Mouse (Mus musculus) CH12.LX (cell line): ENCODE data around the gene Col6a6.

ENCODE experiments used
- CTCF ChIP-seq, 2 experiments: IDR thresholded peaks in 1 of 2; conservative IDR thresholded peaks in 1 of 2; 2 replicates each; pipeline ENCODE4 v1.5.1; 2011 to 2012; ENCODE audit warnings: low read depth in 2 of 2, low read length in 2 of 2, improper control_type of control experiment in 1 of 2, inconsistent platforms in 1 of 2, mild to moderate bottlenecking in 1 of 2, moderate library complexity in 1 of 2
- EP300 ChIP-seq: IDR thresholded peaks from 2 replicates; pipeline ENCODE4 v1.6.1; 2011; ENCODE audit warnings: low read length, improper control_type of control experiment
- HCFC1 ChIP-seq: IDR thresholded peaks from 2 replicates; pipeline ENCODE4 v1.6.1; 2012; ENCODE audit warnings: low read depth, mild to moderate bottlenecking, inconsistent platforms, low read length, improper control_type of control experiment
- JUND ChIP-seq: conservative IDR thresholded peaks from 2 replicates; pipeline ENCODE4 v1.6.1; 2011; ENCODE audit warnings: low read depth, low read length, improper control_type of control experiment
- MAX ChIP-seq: IDR thresholded peaks from 2 replicates; pipeline ENCODE4 v1.6.1; 2011; ENCODE audit warnings: low read length, improper control_type of control experiment
- MEF2A ChIP-seq: IDR thresholded peaks from 2 replicates; pipeline ENCODE4 v1.6.1; 2014; ENCODE audit warnings: low read depth, mild to moderate bottlenecking, inconsistent platforms, low read length, improper control_type of control experiment, borderline replicate concordance
- MYC ChIP-seq: IDR thresholded peaks from 2 replicates; pipeline ENCODE4 v1.6.1; 2011; ENCODE audit warnings: low read depth, mild to moderate bottlenecking, improper control_type of control experiment, low read length
- UBTF ChIP-seq: IDR thresholded peaks from 2 replicates; pipeline ENCODE4 v1.6.1; 2012; ENCODE audit warnings: low read depth, mild to moderate bottlenecking, inconsistent platforms, low read length, improper control_type of control experiment, moderate library complexity
- ZC3H11A ChIP-seq: IDR thresholded peaks from 2 replicates; pipeline ENCODE4 v1.6.1; 2012; ENCODE audit warnings: low read depth, mild to moderate bottlenecking, inconsistent platforms, low read length, improper control_type of control experiment

DNA sequence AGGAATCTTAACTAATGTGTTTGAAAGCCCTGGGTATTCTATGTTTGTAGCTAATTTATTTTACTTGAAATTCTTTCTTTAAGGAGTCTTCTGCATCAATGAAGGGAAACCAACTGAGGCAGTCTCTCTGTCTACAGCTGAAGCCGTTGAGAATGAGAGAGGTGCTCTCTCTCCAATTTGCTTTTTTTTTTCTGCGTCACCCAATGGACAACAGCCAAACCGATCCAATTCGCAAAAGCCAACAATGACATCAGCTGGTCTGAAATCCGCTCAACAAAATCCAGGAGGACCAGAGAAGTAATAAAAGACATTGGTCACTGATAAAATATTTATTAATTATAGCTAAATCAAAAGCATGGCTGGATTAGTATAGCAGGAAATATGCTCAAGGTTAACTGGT, 26.5 kb downstream of the Col6a6 start:
- TF ChIP-seq EP300 (no peak), HCFC1 (no peak), JUND (no peak), CTCF (conservative IDR thresholded peaks at IDR 0.05 in 1 of 2, IDR thresholded peaks at IDR 0.05 in 1 of 2; ENCODE audit: low read depth in 2 of 2, low read length in 2 of 2) (no peak), MEF2A (no peak), MYC (no peak), ZC3H11A (no peak), MAX (no peak), UBTF (no peak)
